Mouse (Mus musculus) kidney, embryonic 15.5 days (tissue): Measurements from ENCODE around the gene Ebf1. TPM values are rescaled to one million over a fixed set of nuclear protein-coding genes. Genes with fewer than 3 reads are reported as not detected.

Experiments
- ATAC-seq: fragments of 200-750 bp; cut with Nextera tagmentation; replicated peaks from 2 replicates; pipeline ENCODE4 v1.8.0; 2017; ENCODE audit warnings: moderate TSS enrichment; ENCODE audit not compliant: low FRiP score
- H3K27ac ChIP-seq: fragments of 300-500 bp; sonication (generic); 2 replicates; pipeline ENCODE4 v1.5.1; 2015; ENCODE audit warnings: mild to moderate bottlenecking, inconsistent platforms
- H3K27me3 ChIP-seq: fragments of 300-500 bp; sonication (generic); 2 replicates; pipeline ENCODE4 v1.6.1; 2015; ENCODE audit warnings: inconsistent platforms
- H3K36me3 ChIP-seq: fragments of 300-500 bp; sonication (generic); 2 replicates; pipeline ENCODE4 v1.6.1; 2015; ENCODE audit warnings: inconsistent platforms
- H3K4me1 ChIP-seq: fragments of 300-500 bp; sonication (generic); 2 replicates; pipeline ENCODE4 v1.6.1; 2015; ENCODE audit warnings: inconsistent platforms
- H3K4me2 ChIP-seq: fragments of 300-500 bp; sonication (generic); 2 replicates; pipeline ENCODE4 v1.6.1; 2015; ENCODE audit warnings: moderate library complexity, mild to moderate bottlenecking, inconsistent platforms
- H3K4me3 ChIP-seq: fragments of 300-500 bp; sonication (generic); replicated peaks from 2 replicates; pipeline ENCODE4 v1.5.1; 2015; ENCODE audit warnings: mild to moderate bottlenecking, inconsistent platforms
- H3K9ac ChIP-seq: fragments of 300-500 bp; sonication (generic); 2 replicates; pipeline ENCODE4 v1.6.1; 2015; ENCODE audit warnings: mild to moderate bottlenecking, inconsistent platforms
- H3K9me3 ChIP-seq: fragments of 300-500 bp; sonication (generic); replicated peaks from 2 replicates; pipeline ENCODE4 v1.6.1; 2016; ENCODE audit warnings: inconsistent platforms
- WGBS: fragments of 180-500 bp; shearing (Covaris S2); methylation state at CpG from one replicate; pipeline ENCODE4 v1.1.7; 2015; ENCODE audit warnings: mixed read lengths; 5-methylcytosine and 5-hydroxymethylcytosine counted together
- polyA plus RNA-seq: library from polyadenylated mRNA; unstranded; fragments of >200 nt; fragmentation: Nextera tagmentation; extraction: Ambion mirVana; gene quantifications from 2 replicates; pipeline ENCODE4 v1.2.1, GENCODE M21; 2015

Gene Ebf1
- polyA plus RNA-seq, 1 experiment from 2014 or later = 24.1 TPM

DNA sequence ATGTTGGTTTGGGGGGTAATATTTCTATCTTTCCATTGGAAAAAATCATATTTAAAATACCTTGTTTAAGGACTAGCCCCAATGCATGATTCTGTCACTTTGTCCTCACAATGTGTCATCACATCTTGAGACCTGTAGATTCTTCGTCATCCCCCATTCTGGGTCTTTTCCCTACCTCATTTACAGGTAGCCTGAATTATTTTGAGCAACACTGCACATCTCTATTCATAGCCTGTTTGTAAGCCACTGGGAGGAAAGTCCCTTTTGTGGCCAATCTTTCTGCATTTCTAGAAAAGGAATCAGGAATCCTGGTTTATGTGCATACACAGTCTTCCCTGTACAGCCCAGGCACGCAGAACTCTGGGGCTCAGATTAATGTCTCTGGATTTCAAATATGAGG, 269.8 kb downstream of the Ebf1 start:
- no peaks in the 10 kb centered on the region for H3K27me3 ChIP-seq
- 95% methylated on average over 2 of the region's 2 CpGs for WGBS
- no peaks in the 10 kb centered on the region for H3K36me3 ChIP-seq
- no peaks in the 10 kb centered on the region for H3K9me3 ChIP-seq
- no peak overlapping the region for H3K9ac ChIP-seq
- H3K4me2 ChIP-seq = no peak overlapping the region
- ATAC-seq = no peak
- H3K4me3 ChIP-seq = no peak overlapping the region
- H3K27ac ChIP-seq = no peak overlapping the region
- no peaks in the 10 kb centered on the region for H3K4me1 ChIP-seq

DNA sequence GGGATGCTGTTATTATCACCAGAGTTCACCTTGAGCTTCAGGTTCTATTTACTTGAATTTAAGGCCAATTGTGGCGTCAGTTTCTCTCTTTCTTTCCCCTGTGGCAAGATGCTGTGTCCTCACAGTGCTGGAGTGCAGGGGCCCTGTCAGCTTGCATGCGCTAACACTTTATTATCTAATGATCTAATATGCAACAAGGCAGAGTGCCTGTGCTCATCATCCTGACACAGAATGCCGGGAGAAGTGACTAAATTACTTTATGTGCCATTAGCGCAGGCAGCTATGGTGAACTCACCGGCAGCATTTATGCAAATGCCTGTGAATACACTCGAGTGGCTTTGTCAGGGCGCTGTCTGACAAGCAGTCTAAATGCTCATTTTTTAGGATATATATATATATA, 270.6 kb downstream of the Ebf1 start:
- Histone ChIP-seq H3K9ac (no peak overlapping the region), H3K36me3 (no peaks in the 10 kb centered on the region), H3K4me3 (no peak overlapping the region), H3K4me2 (no peak overlapping the region), H3K9me3 (no peaks in the 10 kb centered on the region), H3K27ac (no peak overlapping the region), H3K4me1 (no peaks in the 10 kb centered on the region), H3K27me3 (no peaks in the 10 kb centered on the region)
- 86% methylated on average over 7 of the region's 7 CpGs for WGBS
- ATAC-seq = no peak

DNA sequence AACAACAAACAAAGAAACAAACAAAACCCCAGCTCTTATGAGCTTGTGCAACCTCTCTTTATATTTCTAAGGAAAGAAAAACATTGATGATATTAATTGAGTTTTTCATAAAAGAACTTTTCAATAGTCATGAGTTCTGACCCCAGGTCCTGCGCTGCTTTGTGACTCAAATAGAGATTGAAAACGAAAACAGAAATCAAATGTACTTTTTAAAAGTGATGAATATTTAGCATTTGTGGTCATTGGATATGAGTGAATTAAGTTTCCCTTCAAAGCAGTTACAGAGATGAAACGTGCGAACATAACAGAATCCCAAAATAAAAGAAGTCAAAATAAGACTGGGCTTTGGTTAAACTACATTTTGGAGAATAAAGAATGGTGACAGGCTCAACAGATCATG, 271.3 kb downstream of the Ebf1 start:
- WGBS = 91% methylated on average over 4 of the region's 4 CpGs
- Histone ChIP-seq H3K36me3 (no peaks in the 10 kb centered on the region), H3K27ac (no peak overlapping the region), H3K27me3 (no peaks in the 10 kb centered on the region), H3K4me3 (no peak overlapping the region), H3K9me3 (no peaks in the 10 kb centered on the region), H3K9ac (no peak overlapping the region), H3K4me2 (no peak overlapping the region), H3K4me1 (no peaks in the 10 kb centered on the region)
- ATAC-seq = no peak

DNA sequence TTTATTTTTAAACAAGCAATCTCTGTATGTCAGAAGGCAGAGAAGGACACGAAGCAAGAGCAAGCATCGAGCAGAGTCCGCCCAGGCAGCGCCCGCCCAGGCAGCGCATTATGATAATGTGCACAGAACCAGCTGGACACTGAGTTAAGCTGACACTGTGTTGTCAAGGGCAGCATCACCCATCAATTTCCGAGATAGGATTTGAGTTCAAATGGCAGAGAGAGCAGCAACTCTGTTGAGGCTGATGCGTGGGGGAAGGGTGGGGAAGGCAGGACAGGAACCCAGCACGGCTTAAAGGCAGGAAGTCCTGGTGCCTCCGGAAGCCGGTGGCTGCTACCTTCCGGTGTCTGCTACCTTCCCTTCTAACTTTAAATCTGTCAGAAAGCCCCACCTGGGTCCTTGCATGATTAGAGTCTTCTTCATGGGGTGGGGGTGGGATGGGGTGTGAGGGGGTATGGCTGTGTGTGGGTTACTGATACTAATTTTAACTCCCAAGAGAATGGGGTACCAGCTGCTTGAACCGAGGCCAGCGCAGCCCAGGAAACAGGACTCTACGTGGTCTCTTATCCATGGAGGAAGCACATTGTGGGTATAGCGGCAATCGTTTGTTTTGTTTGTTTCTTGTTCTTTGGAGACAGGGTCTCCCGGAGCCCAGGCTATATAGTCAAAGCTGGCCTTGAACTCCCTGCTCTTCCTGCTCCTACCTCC, 275.9 kb downstream of the Ebf1 start:
- ATAC-seq = 0 out of 2 replicates have a peak, but pooled peaks have one; percentile 18
- Histone ChIP-seq H3K4me1 (no peaks in the 10 kb centered on the region), H3K4me3 (no peak overlapping the region), H3K9me3 (no peaks in the 10 kb centered on the region), H3K27me3 (no peaks in the 10 kb centered on the region), H3K9ac (no peak overlapping the region), H3K27ac (no peak overlapping the region), H3K4me2 (no peak overlapping the region), H3K36me3 (no peaks in the 10 kb centered on the region)
- WGBS = 64% methylated on average over 18 of the region's 18 CpGs

DNA sequence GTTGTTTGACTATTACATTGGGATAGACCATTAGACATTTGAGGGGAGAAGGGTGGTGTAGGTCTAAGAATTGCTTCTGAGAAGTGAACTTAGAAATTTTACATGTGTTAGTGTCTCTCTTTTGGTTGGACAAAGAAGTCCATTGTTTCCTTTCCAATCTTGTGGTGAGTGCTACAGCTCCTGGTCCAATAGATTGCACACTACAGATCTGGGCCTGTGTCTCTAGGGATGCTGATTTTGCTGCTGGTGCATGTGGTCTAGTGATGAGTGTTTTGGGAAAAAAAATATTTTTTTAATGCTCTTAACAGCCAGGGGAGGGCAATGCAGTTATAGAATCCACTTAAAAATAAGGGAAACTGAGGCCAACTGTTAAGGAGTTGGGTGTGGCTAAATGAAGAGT, 276.9 kb downstream of the Ebf1 start:
- H3K27me3 ChIP-seq = no peaks in the 10 kb centered on the region
- no peaks in the 10 kb centered on the region for H3K9me3 ChIP-seq
- H3K4me1 ChIP-seq = no peaks in the 10 kb centered on the region
- H3K4me2 ChIP-seq = no peak overlapping the region
- no peaks in the 10 kb centered on the region for H3K36me3 ChIP-seq
- no peak overlapping the region for H3K4me3 ChIP-seq
- no peak overlapping the region for H3K9ac ChIP-seq
- no peak overlapping the region for H3K27ac ChIP-seq
- no peak for ATAC-seq

DNA sequence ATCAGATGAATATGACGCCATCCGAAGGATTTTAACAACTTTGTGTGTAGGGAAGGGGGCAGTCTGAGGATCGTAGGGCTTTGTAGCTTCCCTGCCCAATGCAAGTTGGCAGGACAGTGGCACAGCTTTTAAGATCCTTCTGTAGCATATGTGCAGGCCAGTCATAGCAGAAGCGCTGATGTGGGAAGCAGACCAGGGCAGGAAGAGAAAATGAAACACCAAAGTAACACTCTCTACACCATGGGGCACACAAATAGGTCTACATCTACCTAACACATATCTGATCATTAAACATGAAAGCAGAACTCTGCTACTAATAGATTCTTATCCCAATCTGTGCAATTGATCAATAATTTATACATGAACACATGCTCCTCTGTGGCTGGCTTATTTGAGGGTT, 277.7 kb downstream of the Ebf1 start:
- no peaks in the 10 kb centered on the region for H3K27me3 ChIP-seq
- H3K27ac ChIP-seq = no peak overlapping the region
- H3K4me1 ChIP-seq = no peaks in the 10 kb centered on the region
- over 99% methylated on average over 4 of the region's 4 CpGs for WGBS
- no peaks in the 10 kb centered on the region for H3K36me3 ChIP-seq
- no peak overlapping the region for H3K9ac ChIP-seq
- no peak overlapping the region for H3K4me3 ChIP-seq
- no peak for ATAC-seq
- no peaks in the 10 kb centered on the region for H3K9me3 ChIP-seq
- H3K4me2 ChIP-seq = no peak overlapping the region

DNA sequence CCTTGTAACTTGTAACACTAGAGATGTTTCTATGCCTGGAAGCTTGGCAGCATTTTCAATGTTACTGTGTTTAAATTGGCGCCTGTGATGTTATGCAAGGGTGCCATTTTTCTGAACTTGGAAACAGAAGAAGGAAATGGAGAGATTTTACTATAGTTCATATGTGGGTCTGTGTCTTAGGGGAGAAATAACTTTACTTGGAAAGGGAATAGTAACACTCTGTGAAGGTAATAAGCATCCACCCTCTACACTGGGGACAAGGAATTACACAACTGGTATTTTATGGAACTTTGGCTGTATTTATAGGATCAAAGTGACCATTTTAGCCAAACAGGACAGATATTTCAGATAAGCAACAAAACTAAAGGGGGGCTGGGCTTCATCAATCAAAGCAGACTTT, 278.8 kb downstream of the Ebf1 start:
- ATAC-seq = no peak
- H3K4me2 ChIP-seq = no peak overlapping the region
- 90% methylated on average over 1 of the region's 1 CpGs for WGBS
- no peaks in the 10 kb centered on the region for H3K36me3 ChIP-seq
- H3K27ac ChIP-seq = no peak overlapping the region
- no peaks in the 10 kb centered on the region for H3K4me1 ChIP-seq
- no peak overlapping the region for H3K9ac ChIP-seq
- no peak overlapping the region for H3K4me3 ChIP-seq
- no peaks in the 10 kb centered on the region for H3K9me3 ChIP-seq
- H3K27me3 ChIP-seq = no peaks in the 10 kb centered on the region

DNA sequence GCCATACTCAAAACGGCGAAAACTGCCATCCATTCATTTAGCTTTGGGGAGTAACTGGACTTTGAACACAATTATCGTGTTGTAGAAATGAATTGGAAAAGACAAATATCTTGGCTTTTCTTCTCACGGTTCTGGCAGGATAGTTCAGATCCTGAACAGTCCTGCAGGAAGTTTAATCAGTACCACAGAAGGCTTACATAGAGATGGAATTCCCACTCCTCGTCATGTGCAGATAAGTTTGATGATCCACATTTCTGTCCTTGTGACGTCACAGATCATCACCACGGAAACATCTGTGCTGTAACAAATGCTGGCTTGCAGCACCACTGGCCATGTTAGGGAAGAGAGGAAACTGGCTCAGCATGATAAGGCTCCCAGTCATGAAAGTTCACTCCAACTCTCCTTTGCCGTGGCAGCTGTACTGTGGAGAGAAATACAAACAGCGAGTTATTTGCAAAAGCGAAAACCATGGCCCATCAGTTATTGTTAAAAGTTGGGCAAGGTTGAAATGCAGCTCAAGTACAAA, 280.1 kb downstream of the Ebf1 start:
- Histone ChIP-seq H3K4me3 (no peak overlapping the region), H3K4me2 (no peak overlapping the region), H3K27ac (no peak overlapping the region), H3K4me1 (peaks cover under 1% of the 10 kb centered on the region; the same call in 1 of the 2 replicates), H3K36me3 (no peaks in the 10 kb centered on the region), H3K9ac (no peak overlapping the region), H3K9me3 (no peaks in the 10 kb centered on the region), H3K27me3 (no peaks in the 10 kb centered on the region)
- 74% methylated on average over 10 of the region's 10 CpGs for WGBS
- ATAC-seq = no peak

DNA sequence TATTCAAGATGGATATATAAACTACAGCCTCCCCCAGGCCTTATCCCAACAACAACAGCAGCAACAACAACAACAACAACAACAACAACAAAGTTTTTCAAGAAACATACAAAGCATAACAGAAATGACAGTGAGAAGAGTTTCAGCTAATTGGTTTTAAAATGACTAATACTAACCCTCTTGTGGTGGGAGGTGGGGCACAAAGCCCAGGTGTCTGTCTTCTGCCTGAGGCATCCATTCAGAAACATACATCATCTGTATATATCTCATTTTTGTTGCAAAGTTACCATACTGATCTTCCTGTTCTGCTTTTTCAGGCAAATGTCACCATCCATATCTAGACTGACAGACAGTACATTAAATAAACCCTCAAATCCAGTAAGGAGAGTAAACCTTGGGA, 282.4 kb downstream of the Ebf1 start:
- no peak for ATAC-seq

DNA sequence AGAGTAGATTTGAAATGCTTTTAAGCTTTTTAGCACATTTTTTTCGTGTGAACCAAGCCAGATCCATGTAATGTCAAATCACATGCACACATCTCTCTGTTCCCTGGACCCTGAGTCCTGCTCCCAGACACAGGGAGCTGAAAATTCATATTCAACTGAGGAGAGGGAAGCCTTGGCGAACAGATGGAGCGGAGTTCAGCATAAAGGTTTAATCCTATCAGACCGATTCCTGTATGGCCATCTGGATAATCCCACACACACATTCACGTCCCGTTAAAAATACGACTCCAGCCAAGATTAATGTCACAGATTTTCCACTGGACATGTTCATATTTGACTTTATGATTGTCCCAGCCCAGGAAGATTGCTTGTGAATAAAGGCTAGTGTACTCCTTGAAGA, 282.8 kb downstream of the Ebf1 start:
- WGBS = 83% methylated on average over 7 of the region's 7 CpGs
- Histone ChIP-seq H3K36me3 (no peaks in the 10 kb centered on the region), H3K9ac (no peak overlapping the region), H3K4me2 (no peak overlapping the region), H3K27me3 (no peaks in the 10 kb centered on the region), H3K9me3 (no peaks in the 10 kb centered on the region), H3K4me3 (no peak overlapping the region), H3K27ac (no peak overlapping the region), H3K4me1 (peaks cover 11% of the 10 kb centered on the region)
- ATAC-seq = no peak

More for the DNA sequence above, 282.4 kb downstream of the Ebf1 start:
- peaks cover 9% of the 10 kb centered on the region for H3K4me1 ChIP-seq
- no peak overlapping the region for H3K9ac ChIP-seq
- no peak overlapping the region for H3K4me3 ChIP-seq
- no peaks in the 10 kb centered on the region for H3K9me3 ChIP-seq
- H3K27me3 ChIP-seq = no peaks in the 10 kb centered on the region
- H3K4me2 ChIP-seq = no peak overlapping the region
- H3K27ac ChIP-seq = no peak overlapping the region
- no peaks in the 10 kb centered on the region for H3K36me3 ChIP-seq

DNA sequence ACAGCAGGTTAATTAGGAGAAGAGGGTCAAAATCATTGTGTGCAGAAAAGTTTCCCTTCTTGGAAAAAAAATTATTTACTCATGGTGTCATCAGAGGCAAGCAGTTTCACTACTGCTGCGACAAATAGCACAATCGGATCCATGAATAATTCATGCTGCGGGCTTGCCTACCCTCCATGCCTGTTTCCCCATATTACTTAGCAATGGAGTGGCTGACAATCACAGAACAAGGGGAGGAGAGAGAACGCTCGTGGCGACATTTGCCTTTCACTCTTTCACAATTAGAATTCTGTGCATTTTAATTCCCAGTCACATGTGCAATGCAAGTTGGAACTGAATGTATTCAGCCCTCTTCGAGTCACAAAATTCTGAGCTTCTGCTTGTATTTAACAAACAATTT, 283.4 kb downstream of the Ebf1 start:
- WGBS = 80% methylated on average over 7 of the region's 7 CpGs
- Histone ChIP-seq H3K9ac (no peak overlapping the region), H3K4me2 (no peak overlapping the region), H3K9me3 (no peaks in the 10 kb centered on the region), H3K4me1 (peaks cover 11% of the 10 kb centered on the region), H3K27me3 (no peaks in the 10 kb centered on the region), H3K27ac (no peak overlapping the region), H3K4me3 (no peak overlapping the region), H3K36me3 (no peaks in the 10 kb centered on the region)
- ATAC-seq = no peak

DNA sequence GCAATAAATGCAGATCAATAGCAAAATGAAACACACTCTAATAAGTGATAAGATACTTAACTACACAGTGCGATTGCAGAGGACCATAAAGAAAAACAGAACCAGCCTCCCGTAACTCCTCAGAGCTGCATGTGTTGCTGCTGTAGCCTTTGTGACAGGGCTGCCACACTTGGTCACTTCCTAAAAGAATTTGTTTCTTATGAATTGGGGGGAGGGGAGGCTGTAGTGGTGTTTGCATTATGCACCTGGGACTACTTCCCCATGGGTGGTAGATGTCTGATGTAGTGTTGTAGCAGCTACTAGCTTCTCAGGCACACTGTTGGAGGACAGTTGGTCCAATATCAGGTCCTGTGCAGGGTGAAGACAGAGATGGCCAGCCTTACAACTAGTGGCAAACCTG, 284.6 kb downstream of the Ebf1 start:
- ATAC-seq = no peak
- Histone ChIP-seq H3K4me3 (no peak overlapping the region), H3K9me3 (no peaks in the 10 kb centered on the region), H3K27ac (no peak overlapping the region), H3K9ac (no peak overlapping the region), H3K36me3 (no peaks in the 10 kb centered on the region), H3K27me3 (no peaks in the 10 kb centered on the region), H3K4me2 (no peak overlapping the region), H3K4me1 (peaks cover 11% of the 10 kb centered on the region)
- WGBS = 80% methylated on average over 2 of the region's 2 CpGs

DNA sequence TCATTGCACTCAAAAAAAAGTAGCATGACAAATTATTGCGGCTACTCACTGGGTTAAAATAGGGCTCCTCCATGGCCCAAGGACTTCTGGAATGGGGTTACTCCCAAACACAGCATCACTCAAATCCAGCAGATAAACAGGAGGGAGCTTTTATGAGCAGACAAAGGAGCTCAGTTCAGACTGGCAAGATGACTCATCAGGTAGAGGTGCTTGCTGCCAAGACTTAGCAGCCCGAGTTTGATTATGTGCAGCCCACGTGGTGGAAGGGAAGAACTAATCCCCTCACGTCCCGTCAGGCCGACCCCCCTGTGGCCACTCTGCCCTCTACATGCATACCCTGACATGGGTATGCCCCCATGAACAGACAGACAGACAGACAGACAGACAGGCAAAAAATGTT, 285.0 kb downstream of the Ebf1 start:
- H3K27ac ChIP-seq = no peak overlapping the region
- no peak overlapping the region for H3K9ac ChIP-seq
- H3K9me3 ChIP-seq = no peaks in the 10 kb centered on the region
- WGBS = 70% methylated on average over 6 of the region's 6 CpGs
- peaks cover 11% of the 10 kb centered on the region for H3K4me1 ChIP-seq
- H3K4me3 ChIP-seq = no peak overlapping the region
- no peaks in the 10 kb centered on the region for H3K36me3 ChIP-seq
- no peak for ATAC-seq
- H3K4me2 ChIP-seq = no peak overlapping the region
- no peaks in the 10 kb centered on the region for H3K27me3 ChIP-seq
